Mouse (Mus musculus): ENCODE measurements around the gene Dchs1. TPM values are rescaled to one million over a fixed set of nuclear protein-coding genes. Genes with fewer than 3 reads are reported as not detected.
A peak's percentile ranks its signal among the peaks of the same experiment; 100 is the strongest.
"Not testable (repeated sequence)": the region's sequence is repeated elsewhere in the genome, so short reads cannot be mapped to it uniquely, and the experiment has no call there.

Dchs1 gene
- polyA plus RNA-seq, 1 experiment from 2014 or later: 7.6 TPM

- H3K27ac ChIP-seq (ENCODE audit: low read depth, low read length); H3K27me3 ChIP-seq (ENCODE audit: control insufficient read depth, insufficient read depth, low read length); ATAC-seq (replicated peaks; ENCODE audit: insufficient number of reproducible peaks, low FRiP score, low TSS enrichment); H3K4me3 ChIP-seq (ENCODE audit: low read depth, low read length); H3K9me3 ChIP-seq (replicated peaks; ENCODE audit: control insufficient read depth, low read length); H3K9ac ChIP-seq (ENCODE audit: low read depth, low read length): not testable (repeated sequence)
- H3K4me2 ChIP-seq: peak overlapping the region; percentile 85
- H3K36me3 ChIP-seq (ENCODE audit: control insufficient read depth, insufficient read depth, low read length): peaks cover 19% of the 10 kb centered on the region
- peaks cover 21% of the 10 kb centered on the region for H3K4me1 ChIP-seq (ENCODE audit: control insufficient read depth, insufficient read depth, low read length)
- 83% methylated on average over 7 of the region's 7 CpGs for WGBS (ENCODE audit: insufficient replicate concordance)
Observed at GRCm38 (mm10) chr7:105742539-105743215, 44.8 kb downstream of the Dchs1 start.

- Histone ChIP-seq H3K36me3 (ENCODE audit: control insufficient read depth, insufficient read depth, low read length) (peaks cover 19% of the 10 kb centered on the region), H3K9ac (ENCODE audit: low read depth, low read length) (no peak overlapping the region), H3K27me3 (ENCODE audit: control insufficient read depth, insufficient read depth, low read length) (no peaks in the 10 kb centered on the region), H3K4me2 (no peak overlapping the region), H3K4me3 (ENCODE audit: low read depth, low read length) (no peak overlapping the region), H3K9me3 (replicated peaks; ENCODE audit: control insufficient read depth, low read length) (no peaks in the 10 kb centered on the region), H3K4me1 (ENCODE audit: control insufficient read depth, insufficient read depth, low read length) (peaks cover 22% of the 10 kb centered on the region), H3K27ac (ENCODE audit: low read depth, low read length) (no peak overlapping the region)
- ATAC-seq (replicated peaks; ENCODE audit: insufficient number of reproducible peaks, low FRiP score, low TSS enrichment): no peak
- 87% methylated on average over 9 of the region's 9 CpGs for WGBS (ENCODE audit: insufficient replicate concordance)
Observed at GRCm38 (mm10) chr7:105741978-105742377, 45.5 kb downstream of the Dchs1 start.

- 87% methylated on average over 6 of the region's 6 CpGs for WGBS (ENCODE audit: insufficient replicate concordance)
Observed at GRCm38 (mm10) chr7:105740851-105741250, 46.6 kb downstream of the Dchs1 start.

GRCm38 (mm10) chr7:105740089-105740795 is 47.2 kb downstream of the Dchs1 start:
- Histone ChIP-seq H3K27me3 (ENCODE audit: control insufficient read depth, insufficient read depth, low read length) (no peaks in the 10 kb centered on the region), H3K4me3 (ENCODE audit: low read depth, low read length) (no peak overlapping the region), H3K4me1 (ENCODE audit: control insufficient read depth, insufficient read depth, low read length) (peaks cover 24% of the 10 kb centered on the region), H3K9me3 (replicated peaks; ENCODE audit: control insufficient read depth, low read length) (no peaks in the 10 kb centered on the region), H3K4me2 (no peak overlapping the region), H3K36me3 (ENCODE audit: control insufficient read depth, insufficient read depth, low read length) (peaks cover 19% of the 10 kb centered on the region), H3K27ac (ENCODE audit: low read depth, low read length) (no peak overlapping the region), H3K9ac (ENCODE audit: low read depth, low read length) (no peak overlapping the region)
- no peak for ATAC-seq (replicated peaks; ENCODE audit: insufficient number of reproducible peaks, low FRiP score, low TSS enrichment)
- 93% methylated on average over 13 of the region's 13 CpGs for WGBS (ENCODE audit: insufficient replicate concordance)

More at GRCm38 (mm10) chr7:105740851-105741250, 46.6 kb downstream of the Dchs1 start:
- H3K9ac ChIP-seq (ENCODE audit: low read depth, low read length): no peak overlapping the region
- no peaks in the 10 kb centered on the region for H3K9me3 ChIP-seq (replicated peaks; ENCODE audit: control insufficient read depth, low read length)
- H3K27me3 ChIP-seq (ENCODE audit: control insufficient read depth, insufficient read depth, low read length): no peaks in the 10 kb centered on the region
- H3K4me1 ChIP-seq (ENCODE audit: control insufficient read depth, insufficient read depth, low read length): peaks cover 22% of the 10 kb centered on the region
- H3K27ac ChIP-seq (ENCODE audit: low read depth, low read length): no peak overlapping the region
- no peak overlapping the region for H3K4me2 ChIP-seq
- H3K36me3 ChIP-seq (ENCODE audit: control insufficient read depth, insufficient read depth, low read length): peaks cover 19% of the 10 kb centered on the region
- no peak for ATAC-seq (replicated peaks; ENCODE audit: insufficient number of reproducible peaks, low FRiP score, low TSS enrichment)
- H3K4me3 ChIP-seq (ENCODE audit: low read depth, low read length): no peak overlapping the region

GRCm38 (mm10) chr7:105738948-105739347 is 48.5 kb downstream of the Dchs1 start:
- no peaks in the 10 kb centered on the region for H3K27me3 ChIP-seq (ENCODE audit: control insufficient read depth, insufficient read depth, low read length)
- H3K4me1 ChIP-seq (ENCODE audit: control insufficient read depth, insufficient read depth, low read length): peaks cover 26% of the 10 kb centered on the region
- H3K4me2 ChIP-seq: peak overlapping the region; percentile 78
- ATAC-seq (replicated peaks; ENCODE audit: insufficient number of reproducible peaks, low FRiP score, low TSS enrichment): peak; percentile 73
- H3K36me3 ChIP-seq (ENCODE audit: control insufficient read depth, insufficient read depth, low read length): peaks cover 23% of the 10 kb centered on the region
- H3K4me3 ChIP-seq (ENCODE audit: low read depth, low read length): peak overlapping the region; percentile 71
- H3K27ac ChIP-seq (ENCODE audit: low read depth, low read length): peak overlapping the region; percentile 97
- no peaks in the 10 kb centered on the region for H3K9me3 ChIP-seq (replicated peaks; ENCODE audit: control insufficient read depth, low read length)
- 7% methylated on average over 3 of the region's 3 CpGs for WGBS (ENCODE audit: insufficient replicate concordance)
- peak overlapping the region; percentile 61; the same call in 1 of the 2 replicates for H3K9ac ChIP-seq (ENCODE audit: low read depth, low read length)

- Histone ChIP-seq H3K27me3 (ENCODE audit: control insufficient read depth, insufficient read depth, low read length) (no peaks in the 10 kb centered on the region), H3K4me2 (peak overlapping the region; percentile 78), H3K4me3 (ENCODE audit: low read depth, low read length) (peak overlapping the region; percentile 71), H3K36me3 (ENCODE audit: control insufficient read depth, insufficient read depth, low read length) (peaks cover 28% of the 10 kb centered on the region), H3K9ac (ENCODE audit: low read depth, low read length) (peak overlapping the region; percentile 61; the same call in 1 of the 2 replicates), H3K9me3 (replicated peaks; ENCODE audit: control insufficient read depth, low read length) (no peaks in the 10 kb centered on the region), H3K27ac (ENCODE audit: low read depth, low read length) (peak overlapping the region; percentile 97), H3K4me1 (ENCODE audit: control insufficient read depth, insufficient read depth, low read length) (peaks cover 24% of the 10 kb centered on the region)
- 48% methylated on average over 2 of the region's 2 CpGs for WGBS (ENCODE audit: insufficient replicate concordance)
- ATAC-seq (replicated peaks; ENCODE audit: insufficient number of reproducible peaks, low FRiP score, low TSS enrichment): no peak
Observed at GRCm38 (mm10) chr7:105738286-105738685, 49.2 kb downstream of the Dchs1 start.

GRCm38 (mm10) chr7:105737648-105738047 is 49.8 kb downstream of the Dchs1 start:
- Histone ChIP-seq H3K4me3 (ENCODE audit: low read depth, low read length) (peak overlapping the region; percentile 71), H3K36me3 (ENCODE audit: control insufficient read depth, insufficient read depth, low read length) (peaks cover 31% of the 10 kb centered on the region), H3K27ac (ENCODE audit: low read depth, low read length) (peak overlapping the region; percentile 97), H3K4me1 (ENCODE audit: control insufficient read depth, insufficient read depth, low read length) (peaks cover 23% of the 10 kb centered on the region), H3K27me3 (ENCODE audit: control insufficient read depth, insufficient read depth, low read length) (no peaks in the 10 kb centered on the region), H3K9ac (ENCODE audit: low read depth, low read length) (peak overlapping the region; percentile 98), H3K4me2 (peak overlapping the region; percentile 78), H3K9me3 (replicated peaks; ENCODE audit: control insufficient read depth, low read length) (no peaks in the 10 kb centered on the region)
- no peak for ATAC-seq (replicated peaks; ENCODE audit: insufficient number of reproducible peaks, low FRiP score, low TSS enrichment)
- WGBS (ENCODE audit: insufficient replicate concordance): 20% methylated on average over 3 of the region's 3 CpGs

- H3K27me3 ChIP-seq (ENCODE audit: control insufficient read depth, insufficient read depth, low read length): no peaks in the 10 kb centered on the region
- peak within 1 kb of the TSS; percentile 71 for H3K4me3 ChIP-seq (ENCODE audit: low read depth, low read length)
- H3K4me1 ChIP-seq (ENCODE audit: control insufficient read depth, insufficient read depth, low read length): peaks cover 23% of the 10 kb centered on the region
- peak within 1 kb of the TSS; percentile 98 for H3K9ac ChIP-seq (ENCODE audit: low read depth, low read length)
- no peak; the same call in 1 of the 2 replicates for ATAC-seq (replicated peaks; ENCODE audit: insufficient number of reproducible peaks, low FRiP score, low TSS enrichment)
- H3K4me2 ChIP-seq: peak within 1 kb of the TSS; percentile 78
- no peaks in the 10 kb centered on the region for H3K9me3 ChIP-seq (replicated peaks; ENCODE audit: control insufficient read depth, low read length)
- WGBS (ENCODE audit: insufficient replicate concordance): under 1% methylated on average over 30 of the region's 30 CpGs
- H3K27ac ChIP-seq (ENCODE audit: low read depth, low read length): peak within 1 kb of the TSS; percentile 97
- H3K36me3 ChIP-seq (ENCODE audit: control insufficient read depth, insufficient read depth, low read length): peaks cover 34% of the 10 kb centered on the region
Observed at GRCm38 (mm10) chr7:105736911-105737521, 50.4 kb downstream of the Dchs1 start, which contains the start of gene Rrp8. Rrp8 (minus strand) TSS chr7:105737385.
